Mouse (Mus musculus): Measurements from ENCODE around the gene Pde4a.

The Pde4a gene

DNA sequence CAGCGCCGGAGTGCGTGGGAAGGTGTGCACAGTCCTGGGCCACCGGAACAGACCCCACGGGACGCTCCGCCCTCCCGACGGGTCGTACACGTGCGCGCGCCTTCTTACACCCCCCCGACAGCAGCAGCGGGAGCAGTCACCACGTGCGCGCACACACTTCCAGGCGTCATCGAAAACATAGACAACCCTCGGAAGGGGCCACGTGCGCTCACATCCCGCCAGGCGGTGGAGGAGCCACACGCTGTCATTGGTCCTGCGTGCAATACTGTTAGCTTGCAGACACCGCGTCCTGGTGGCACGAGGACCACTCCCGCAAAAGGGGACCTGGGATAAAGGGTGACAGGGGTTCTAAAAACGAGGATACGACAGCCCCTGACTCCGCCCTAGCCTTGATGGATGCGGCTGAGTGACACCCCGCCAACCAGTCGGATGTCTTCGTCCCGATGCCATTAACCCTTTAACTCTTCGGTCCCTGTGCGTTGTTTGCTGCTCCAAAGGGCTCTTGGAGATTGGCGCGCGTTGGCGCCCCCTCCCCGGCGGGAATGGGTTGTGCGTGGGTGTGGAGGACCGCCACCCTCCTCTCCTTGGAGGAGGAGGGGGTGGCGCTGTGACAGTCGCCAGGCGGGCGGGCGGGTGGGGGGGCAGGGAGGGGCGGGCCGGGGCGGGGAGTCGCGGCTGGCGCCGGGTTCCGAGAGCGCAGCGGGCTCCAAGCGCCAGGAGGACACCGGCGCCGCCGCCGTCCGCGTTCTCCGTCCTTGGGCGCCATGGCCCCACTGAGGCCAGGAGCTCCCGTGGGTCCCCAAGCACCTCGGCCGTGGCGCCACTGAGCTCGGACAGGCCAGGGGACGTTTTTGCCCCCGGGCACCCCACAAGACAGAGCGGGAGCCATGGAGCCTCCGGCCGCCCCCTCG, at the start of gene Pde4a:
Pde4a (plus strand) TSS at position 674 of the 911 bp plus-strand sequence.
- peak; percentile 66 for DNase-seq

GRCm38 (mm10) chr9:21117073-21117472, 48.4 kb upstream of the Pde4a start:
- no peak for DNase-seq

GRCm38 (mm10) chr9:21121483-21121882, 44.0 kb upstream of the Pde4a start:
- DNase-seq, result no peak

GRCm38 (mm10) chr9:21124837-21125236, 40.7 kb upstream of the Pde4a start:
- no peak for DNase-seq

- no peak for DNase-seq
These were observed 39.8 kb upstream of the Pde4a start for GRCm38 (mm10) chr9:21125502-21126258.

DNA sequence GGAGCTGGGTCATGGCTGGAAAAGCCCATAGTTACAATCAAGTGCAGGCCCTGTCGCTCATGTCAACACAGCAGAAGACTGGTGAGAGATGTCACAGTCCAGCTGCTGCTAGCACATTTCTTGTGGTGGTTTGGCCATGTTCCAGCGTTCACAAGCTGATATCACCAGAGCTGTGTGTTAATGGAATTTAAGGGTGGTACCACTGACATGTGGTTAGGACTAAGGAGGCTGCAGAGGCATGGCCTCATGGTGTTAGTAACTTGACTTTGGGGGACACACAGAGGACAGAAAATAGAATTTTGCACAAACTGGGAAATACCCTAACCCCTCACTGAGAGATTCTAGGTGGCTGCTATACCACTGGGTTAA, 39.3 kb upstream of the Pde4a start:
- no peak for DNase-seq

- DNase-seq, result peak; percentile 98
These were observed 34.2 kb upstream of the Pde4a start, which contains the start of gene Tyk2 for GRCm38 (mm10) chr9:21131059-21131956. Gene Tyk2, minus strand, starts transcription at chr9:21131243.

DNA sequence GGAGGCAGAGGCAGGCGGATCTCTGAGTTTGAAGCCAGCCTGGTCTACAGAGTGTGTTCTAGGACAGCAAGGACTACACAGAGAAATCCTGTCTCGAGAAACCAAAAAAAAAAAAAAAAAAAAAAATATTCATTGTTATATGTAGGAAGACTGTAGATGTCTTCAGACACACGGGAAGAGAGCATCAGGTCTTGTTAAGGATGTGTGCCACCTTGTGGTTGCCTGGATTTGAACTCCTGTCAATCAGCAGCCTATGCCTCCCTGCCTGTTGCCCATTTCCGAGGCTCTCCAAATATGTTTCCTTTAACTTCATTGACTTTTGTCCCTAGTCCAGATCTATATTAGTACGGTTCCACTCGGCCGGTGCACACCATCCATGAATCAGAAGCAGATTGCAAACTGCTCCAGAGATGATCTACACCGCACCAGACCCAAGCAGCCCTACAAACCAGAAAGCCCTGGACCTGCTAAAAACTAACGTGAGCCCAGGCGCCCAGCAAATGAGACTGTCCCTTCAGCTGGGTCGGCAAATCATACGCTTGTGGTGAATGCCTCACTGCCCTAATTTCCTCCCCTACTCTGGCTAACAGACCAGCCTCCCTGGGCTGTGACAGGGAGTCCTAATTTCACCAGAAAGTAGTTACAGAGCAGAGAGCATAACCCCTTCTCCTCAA, 33.3 kb upstream of the Pde4a start:
- DNase-seq, result peak; percentile 23

DNA sequence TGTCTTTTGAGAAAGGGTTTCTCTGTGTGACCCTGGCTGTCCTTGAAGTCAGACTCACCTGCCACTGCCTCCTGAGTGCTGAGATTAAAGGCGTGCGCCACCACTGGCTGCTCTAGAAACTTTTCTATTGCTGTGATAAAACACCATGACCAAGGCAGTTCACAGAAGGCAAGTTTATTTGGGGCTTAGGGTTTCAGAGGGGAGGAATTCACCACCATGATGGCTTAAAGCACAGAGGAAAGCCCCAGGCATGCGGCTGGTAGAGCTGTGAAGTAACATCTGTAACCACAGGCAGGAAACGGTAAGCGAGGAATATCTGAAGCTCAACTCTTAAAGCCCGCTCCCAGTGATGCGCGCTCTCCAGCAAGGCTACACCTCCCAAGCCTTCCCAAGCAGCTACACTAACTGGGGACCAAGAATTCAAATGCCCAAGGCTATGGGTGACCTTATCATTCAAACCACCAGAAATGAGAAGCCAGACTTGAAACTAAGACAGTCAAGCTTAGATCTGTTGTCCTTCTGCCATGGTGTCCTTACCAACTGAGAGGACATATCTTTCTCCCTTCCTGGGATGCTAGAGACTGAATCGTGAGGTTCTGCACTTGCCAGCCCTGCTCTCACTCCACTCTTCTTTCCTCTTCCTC, 32.3 kb upstream of the Pde4a start:
- DNase-seq, result no peak

- no peak for DNase-seq
These were observed 30.8 kb upstream of the Pde4a start for GRCm38 (mm10) chr9:21134595-21135328.

GRCm38 (mm10) chr9:21135329-21135890, 30.1 kb upstream of the Pde4a start:
- no peak for DNase-seq

DNA sequence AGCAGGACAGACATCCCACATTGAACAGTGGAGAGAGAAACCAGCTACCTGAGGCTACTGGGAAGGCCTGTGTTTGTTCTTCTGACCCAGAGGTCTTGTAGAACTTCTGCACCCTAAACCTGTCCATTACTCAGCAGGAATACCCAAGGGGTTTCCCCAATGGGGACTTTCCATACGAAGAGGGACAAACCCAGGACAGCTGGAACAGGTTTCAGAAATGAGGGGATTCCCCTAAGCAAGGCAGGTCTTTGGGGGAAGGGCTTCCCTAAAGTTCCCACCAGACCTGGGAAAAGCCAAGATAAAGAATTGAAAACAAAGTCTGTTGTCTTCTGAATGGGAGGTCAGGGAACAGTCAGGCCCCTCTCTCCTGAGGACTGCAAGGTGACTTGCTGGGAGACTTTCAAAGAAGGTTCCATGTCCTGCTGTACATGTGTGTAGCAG, 29.6 kb upstream of the Pde4a start:
- no peak for DNase-seq

GRCm38 (mm10) chr9:21136401-21136800, 29.1 kb upstream of the Pde4a start:
- DNase-seq, result no peak

DNA sequence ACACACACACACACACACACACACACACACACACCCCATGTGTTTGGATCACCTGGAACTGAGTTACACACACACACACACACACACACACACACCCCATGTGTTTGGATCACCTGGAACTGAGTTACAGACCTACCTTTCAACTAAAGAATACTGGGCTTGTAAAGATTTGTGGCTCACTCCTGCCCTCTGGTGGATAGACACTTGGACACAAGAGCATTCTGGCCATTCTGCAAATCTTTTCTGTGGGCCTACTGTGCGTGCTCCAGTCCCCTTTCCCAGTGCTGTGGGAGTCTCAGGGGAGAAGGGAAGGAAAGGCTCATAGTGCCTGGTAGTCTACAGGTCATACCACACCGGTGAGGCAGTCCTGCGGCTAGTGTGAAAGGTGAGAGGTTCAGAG, 28.3 kb upstream of the Pde4a start:
- peak; percentile 75 for DNase-seq

DNA sequence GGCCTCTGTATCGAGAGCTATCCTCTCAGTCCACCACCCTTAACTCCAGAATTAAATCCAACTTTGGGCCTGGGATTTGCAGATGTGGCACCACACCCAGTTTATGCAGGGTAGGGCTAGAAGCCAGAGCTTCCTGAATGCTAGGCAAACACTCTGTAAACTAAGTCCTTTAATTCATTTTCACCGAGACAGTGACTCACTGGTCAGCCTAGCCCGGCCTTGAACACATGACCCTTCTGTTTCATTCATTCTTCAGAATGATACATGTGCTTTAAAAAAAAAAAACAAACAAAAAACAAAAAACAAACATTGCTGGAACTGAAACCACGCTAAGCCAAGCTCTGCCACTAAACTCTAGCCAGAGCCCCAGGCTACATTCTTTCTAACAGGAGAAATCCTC, 27.1 kb upstream of the Pde4a start:
- no peak for DNase-seq

DNA sequence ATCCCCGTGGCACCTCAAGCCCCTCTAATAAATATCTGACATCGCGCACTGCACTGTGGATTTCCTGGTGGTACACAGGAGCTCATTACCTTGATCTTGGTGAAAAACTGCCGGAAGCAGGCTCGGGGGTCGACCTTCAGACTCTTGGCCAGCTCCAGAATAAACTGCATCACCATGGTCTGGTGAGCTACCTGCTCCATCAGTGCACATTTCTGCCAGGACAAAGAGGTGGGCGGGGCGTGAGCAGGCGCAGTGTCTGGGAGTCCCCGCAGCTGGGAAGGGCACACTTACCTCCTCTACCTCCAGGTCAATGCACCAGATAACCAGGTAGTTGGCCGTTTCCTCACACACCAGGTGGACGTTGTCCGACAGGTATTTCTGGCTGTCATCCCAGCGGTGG, 23.6 kb upstream of the Pde4a start:
- DNase-seq, result no peak

GRCm38 (mm10) chr9:21144361-21144760, 21.2 kb upstream of the Pde4a start:
- DNase-seq, result no peak

DNA sequence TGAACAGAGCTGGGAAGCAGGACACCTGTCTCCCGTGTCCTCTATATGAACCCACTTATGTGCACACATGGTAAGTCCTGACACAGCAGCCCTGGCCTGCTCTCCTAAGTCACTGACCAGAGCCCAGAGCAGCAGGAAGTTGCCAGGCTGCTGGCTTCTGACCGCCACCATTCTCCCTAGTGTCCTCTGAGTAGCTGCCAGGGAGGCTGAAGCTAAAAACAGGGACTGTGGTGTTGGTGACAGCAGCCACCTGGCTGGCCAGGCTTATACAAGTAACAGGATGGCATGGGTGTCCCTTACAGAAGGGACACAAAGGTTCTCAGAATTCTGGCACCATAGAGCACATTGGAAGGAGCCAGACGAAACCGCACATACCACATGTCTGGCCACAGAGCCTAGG, 20.1 kb upstream of the Pde4a start:
- no peak for DNase-seq

DNA sequence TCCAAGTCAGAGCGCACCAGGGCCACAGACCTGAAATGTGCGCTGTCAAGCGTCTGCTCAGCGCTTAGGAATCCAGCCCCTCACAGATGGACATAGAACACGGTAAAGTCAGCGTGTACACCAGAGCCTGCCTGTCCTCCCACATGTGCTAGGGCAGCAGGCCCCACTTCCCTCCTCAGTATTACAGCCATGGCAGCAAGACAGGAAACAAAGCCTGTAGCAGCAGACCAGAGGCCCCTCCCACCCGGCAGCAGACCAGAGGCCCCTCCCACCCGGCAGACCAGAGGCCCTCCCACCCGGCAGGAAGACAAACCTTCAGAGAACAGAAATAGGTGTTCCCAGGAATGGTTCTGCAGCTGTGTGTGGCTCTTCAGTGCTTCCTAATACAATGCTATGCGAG, 18.8 kb upstream of the Pde4a start:
- DNase-seq, result peak; percentile 24

GRCm38 (mm10) chr9:21148427-21148826, 17.1 kb upstream of the Pde4a start:
- no peak for DNase-seq

Measured in retina, postnatal 1 day (tissue).